Mouse (Mus musculus) kidney, postnatal 0 days (tissue): Measurements from ENCODE around the gene Scfd1. TPM values are rescaled to one million over a fixed set of nuclear protein-coding genes. Genes with fewer than 3 reads are reported as not detected.

Experiments used
- ATAC-seq: fragments of 200-750 bp; cut with Nextera tagmentation; replicated peaks from 2 replicates; pipeline ENCODE4 v1.8.0; 2017; ENCODE audit warnings: low read depth, moderate number of reproducible peaks, moderate TSS enrichment, moderate library complexity; ENCODE audit not compliant: low FRiP score
- DNase-seq: peaks from one replicate; pipeline ENCODE4 v3.0.0-alpha.2; 2016; ENCODE audit warnings: low spot score
- H3K27ac ChIP-seq: fragments of 300-500 bp; sonication (generic); 2 replicates; pipeline ENCODE4 v1.5.1; 2014; ENCODE audit warnings: mild to moderate bottlenecking
- H3K27me3 ChIP-seq: fragments of 300-500 bp; sonication (generic); 2 replicates; pipeline ENCODE4 v1.6.1; 2014; ENCODE audit warnings: low read length, mixed read lengths; ENCODE audit not compliant: insufficient read depth
- H3K36me3 ChIP-seq: fragments of 300-500 bp; sonication (generic); 2 replicates; pipeline ENCODE4 v1.6.1; 2014; ENCODE audit warnings: low read length, mixed read lengths; ENCODE audit not compliant: insufficient read depth
- H3K4me1 ChIP-seq: fragments of 300-500 bp; sonication (generic); replicated peaks from 2 replicates; pipeline ENCODE4 v1.6.1; 2014; ENCODE audit warnings: antibody characterized with exemption, low read length, mixed read lengths; ENCODE audit not compliant: insufficient read depth
- H3K4me2 ChIP-seq: fragments of 300-500 bp; sonication (generic); 2 replicates; pipeline ENCODE4 v1.6.1; 2014; ENCODE audit warnings: mild to moderate bottlenecking, low read length, moderate library complexity, mixed read lengths
- H3K4me3 ChIP-seq: fragments of 300-500 bp; sonication (generic); replicated peaks from 2 replicates; pipeline ENCODE4 v1.5.1; 2014; ENCODE audit warnings: low read depth, low read length
- H3K9ac ChIP-seq: fragments of 300-500 bp; sonication (generic); 2 replicates; pipeline ENCODE4 v1.6.1; 2014; ENCODE audit warnings: low read depth, low read length
- H3K9me3 ChIP-seq: fragments of 300-500 bp; sonication (generic); replicated peaks from 2 replicates; pipeline ENCODE4 v1.6.1; 2016; ENCODE audit warnings: low read length, inconsistent platforms, mixed read lengths
- CTCF ChIP-seq: IDR thresholded peaks from 2 replicates; pipeline ENCODE4 v1.5.1; 2016; ENCODE audit warnings: antibody characterized with exemption, low read depth, mild to moderate bottlenecking, moderate library complexity
- WGBS: fragments of 180-500 bp; shearing (Covaris S2); extraction: QIAGEN DNeasy Blood & Tissue Kit; methylation state at CpG from one replicate; pipeline ENCODE4 v1.1.7; 2014; 5-methylcytosine and 5-hydroxymethylcytosine counted together
- polyA plus RNA-seq: library from polyadenylated mRNA; unstranded; fragments of >200 nt; fragmentation: Nextera tagmentation; extraction: Ambion mirVana; gene quantifications from 2 replicates; pipeline ENCODE4 v1.2.1, GENCODE M21; 2015

Gene Scfd1
- polyA plus RNA-seq, 1 experiment from 2014 or later = 83.9 TPM

- H3K36me3 ChIP-seq = no peaks in the 10 kb centered on the region
- DNase-seq (no peak), ATAC-seq (no peak)
- H3K4me2 ChIP-seq = no peak overlapping the region
- H3K4me1 ChIP-seq = no peaks in the 10 kb centered on the region
- H3K9me3 ChIP-seq = no peaks in the 10 kb centered on the region
- H3K4me3 ChIP-seq = no peak overlapping the region
- 88% methylated on average over 7 of the region's 7 CpGs for WGBS
- no peak overlapping the region for H3K9ac ChIP-seq
- H3K27me3 ChIP-seq = no peaks in the 10 kb centered on the region
- no peak for TF ChIP-seq CTCF
- H3K27ac ChIP-seq = no peak overlapping the region
These were observed 114.7 kb downstream of the Scfd1 start for GRCm38 (mm10) chr12:51492040-51492439.

DNA sequence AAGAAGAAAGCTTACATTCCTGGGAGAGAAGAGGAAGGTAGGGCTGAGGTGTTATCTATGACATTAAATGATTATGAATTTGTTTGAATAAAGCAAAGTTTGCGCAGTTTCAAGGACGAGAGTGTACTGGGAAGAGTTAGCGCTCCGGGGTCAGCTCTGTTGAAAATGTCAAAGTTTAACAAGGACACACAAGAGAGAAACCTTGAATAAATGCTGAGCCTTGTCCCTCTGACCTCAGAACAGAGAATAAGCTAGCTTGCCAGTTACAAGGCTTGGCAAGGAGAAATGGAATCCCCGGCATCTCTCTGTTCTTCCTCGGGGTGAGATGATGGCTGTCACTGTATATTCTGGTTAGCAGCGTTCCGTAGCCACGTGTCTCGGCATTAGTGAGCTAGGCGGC is 116.2 kb downstream of the Scfd1 start:
- Histone ChIP-seq H3K9ac (no peak overlapping the region), H3K4me1 (no peaks in the 10 kb centered on the region), H3K9me3 (no peaks in the 10 kb centered on the region), H3K27me3 (no peaks in the 10 kb centered on the region), H3K36me3 (no peaks in the 10 kb centered on the region), H3K27ac (no peak overlapping the region), H3K4me2 (no peak overlapping the region), H3K4me3 (no peak overlapping the region)
- DNase-seq (no peak), ATAC-seq (no peak)
- no peak for TF ChIP-seq CTCF
- 85% methylated on average over 11 of the region's 11 CpGs for WGBS

GRCm38 (mm10) chr12:51494641-51495040 is 117.3 kb downstream of the Scfd1 start:
- no peaks in the 10 kb centered on the region for H3K4me1 ChIP-seq
- DNase-seq = no peak
- H3K9me3 ChIP-seq = no peaks in the 10 kb centered on the region
- WGBS = 94% methylated on average over 20 of the region's 20 CpGs
- H3K4me2 ChIP-seq = no peak overlapping the region
- H3K27ac ChIP-seq = no peak overlapping the region
- H3K4me3 ChIP-seq = no peak overlapping the region
- H3K36me3 ChIP-seq = no peaks in the 10 kb centered on the region
- TF ChIP-seq CTCF = no peak
- no peak for ATAC-seq
- no peaks in the 10 kb centered on the region for H3K27me3 ChIP-seq
- H3K9ac ChIP-seq = no peak overlapping the region

Other genes with a start within 250 kb of the Scfd1 start
- gene G2e3, start 29.4 kb upstream of the Scfd1 start, polyA plus RNA-seq = 19.0 and 19.6 TPM in 2 replicates
- gene Coch, start 215.8 kb downstream of the Scfd1 start, polyA plus RNA-seq = 1.6 and 1.9 TPM in 2 replicates